Mouse (Mus musculus): ENCODE results near the gene Smarcc1. TPM values are rescaled to one million over a fixed set of nuclear protein-coding genes. Genes with fewer than 3 reads are reported as not detected.
A peak's percentile ranks its signal among the peaks of the same experiment; 100 is the strongest.

The Smarcc1 gene
- polyA plus RNA-seq, 1 experiment from 2014 or later = 112 TPM

DNA sequence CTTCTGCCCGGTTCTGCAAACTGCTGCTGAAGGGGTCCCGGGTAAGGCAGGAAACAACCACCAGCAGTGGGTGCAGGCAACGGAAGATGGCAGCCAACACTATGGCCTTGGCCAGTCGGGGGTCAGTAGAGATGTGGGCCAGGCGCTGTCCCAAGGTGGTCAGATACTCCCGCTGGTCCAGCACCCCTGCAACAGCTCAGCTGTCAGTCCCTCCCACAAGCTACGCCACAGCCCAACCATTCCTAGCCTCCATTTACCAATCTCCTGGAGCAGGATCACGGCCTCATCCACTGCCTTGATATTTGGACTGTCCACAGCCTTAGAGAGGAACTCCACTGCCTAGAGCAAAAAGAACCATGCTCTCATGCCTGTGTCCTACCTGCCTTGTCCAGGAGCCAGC is 31.8 kb upstream of the Smarcc1 start:
- no peak overlapping the region for H3K4me2 ChIP-seq
- no peak overlapping the region for H3K27ac ChIP-seq (ENCODE audit: low read depth, low read length)
- no peak for ATAC-seq (replicated peaks; ENCODE audit: insufficient number of reproducible peaks, low FRiP score, low TSS enrichment)
- peaks cover 78% of the 10 kb centered on the region for H3K36me3 ChIP-seq (ENCODE audit: control insufficient read depth, insufficient read depth, low read length)
- H3K9me3 ChIP-seq (replicated peaks; ENCODE audit: control insufficient read depth, low read length) = no peaks in the 10 kb centered on the region
- H3K4me3 ChIP-seq (ENCODE audit: low read depth, low read length) = no peak overlapping the region
- WGBS (ENCODE audit: insufficient replicate concordance) = 90% methylated on average over 8 of the region's 8 CpGs
- no peak overlapping the region for H3K9ac ChIP-seq (ENCODE audit: low read depth, low read length)
- 0 out of 2 replicates have a peak, but pooled peaks cover 2% of the 10 kb centered on the region for H3K4me1 ChIP-seq (ENCODE audit: control insufficient read depth, insufficient read depth, low read length)
- no peaks in the 10 kb centered on the region for H3K27me3 ChIP-seq (ENCODE audit: control insufficient read depth, insufficient read depth, low read length)

DNA sequence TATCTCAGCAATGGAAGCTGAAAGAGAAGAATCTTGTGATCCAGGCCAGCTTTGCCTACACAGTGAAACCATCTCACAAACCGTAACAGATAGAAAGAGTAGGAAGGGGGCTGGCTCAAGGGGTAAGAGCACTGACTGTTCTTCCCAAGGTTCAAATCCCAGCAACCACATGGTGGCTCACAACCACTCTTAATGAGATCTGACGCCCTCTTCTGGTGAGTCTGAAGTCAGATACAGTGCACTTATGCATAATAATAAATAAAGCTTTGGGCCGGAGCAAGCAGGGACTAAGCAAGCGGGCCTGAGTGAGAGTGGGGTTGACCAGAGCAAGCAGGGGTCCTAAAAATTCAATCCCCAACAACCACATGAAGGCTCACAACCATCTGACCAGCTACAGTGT is 24.2 kb upstream of the Smarcc1 start:
- no peaks in the 10 kb centered on the region for H3K9me3 ChIP-seq (replicated peaks; ENCODE audit: control insufficient read depth, low read length)
- H3K36me3 ChIP-seq (ENCODE audit: control insufficient read depth, insufficient read depth, low read length) = peaks cover 57% of the 10 kb centered on the region
- H3K9ac ChIP-seq (ENCODE audit: low read depth, low read length) = no peak overlapping the region
- H3K4me1 ChIP-seq (ENCODE audit: control insufficient read depth, insufficient read depth, low read length) = no peaks in the 10 kb centered on the region
- ATAC-seq (replicated peaks; ENCODE audit: insufficient number of reproducible peaks, low FRiP score, low TSS enrichment) = no peak
- no peak overlapping the region for H3K4me3 ChIP-seq (ENCODE audit: low read depth, low read length)
- 80% methylated on average over 4 of the region's 4 CpGs for WGBS (ENCODE audit: insufficient replicate concordance)
- H3K27me3 ChIP-seq (ENCODE audit: control insufficient read depth, insufficient read depth, low read length) = no peaks in the 10 kb centered on the region
- no peak overlapping the region for H3K4me2 ChIP-seq
- H3K27ac ChIP-seq (ENCODE audit: low read depth, low read length) = no peak overlapping the region

GRCm38 (mm10) chr9:110094761-110095160 is 22.7 kb upstream of the Smarcc1 start:
- no peaks in the 10 kb centered on the region for H3K4me1 ChIP-seq (ENCODE audit: control insufficient read depth, insufficient read depth, low read length)
- H3K27ac ChIP-seq (ENCODE audit: low read depth, low read length) = no peak overlapping the region
- no peak overlapping the region for H3K4me2 ChIP-seq
- peaks cover 50% of the 10 kb centered on the region for H3K36me3 ChIP-seq (ENCODE audit: control insufficient read depth, insufficient read depth, low read length)
- no peaks in the 10 kb centered on the region for H3K9me3 ChIP-seq (replicated peaks; ENCODE audit: control insufficient read depth, low read length)
- WGBS (ENCODE audit: insufficient replicate concordance) = 92% methylated on average over 4 of the region's 4 CpGs
- no peak overlapping the region for H3K4me3 ChIP-seq (ENCODE audit: low read depth, low read length)
- ATAC-seq (replicated peaks; ENCODE audit: insufficient number of reproducible peaks, low FRiP score, low TSS enrichment) = no peak
- no peak overlapping the region for H3K9ac ChIP-seq (ENCODE audit: low read depth, low read length)
- H3K27me3 ChIP-seq (ENCODE audit: control insufficient read depth, insufficient read depth, low read length) = no peaks in the 10 kb centered on the region

- H3K36me3 ChIP-seq (ENCODE audit: control insufficient read depth, insufficient read depth, low read length) = peaks cover 23% of the 10 kb centered on the region
- 93% methylated on average over 3 of the region's 3 CpGs for WGBS (ENCODE audit: insufficient replicate concordance)
These were observed 19.7 kb upstream of the Smarcc1 start for GRCm38 (mm10) chr9:110097791-110098190.

GRCm38 (mm10) chr9:110100627-110101600 is 16.6 kb upstream of the Smarcc1 start:
- Histone ChIP-seq H3K4me3 (ENCODE audit: low read depth, low read length) (peak overlapping the region; percentile 82), H3K27ac (ENCODE audit: low read depth, low read length) (no peak overlapping the region; the same call in 1 of the 2 replicates), H3K4me1 (ENCODE audit: control insufficient read depth, insufficient read depth, low read length) (peaks cover 3% of the 10 kb centered on the region; the same call in 1 of the 2 replicates), H3K4me2 (peak overlapping the region; percentile 85), H3K36me3 (ENCODE audit: control insufficient read depth, insufficient read depth, low read length) (peaks cover 17% of the 10 kb centered on the region), H3K9me3 (replicated peaks; ENCODE audit: control insufficient read depth, low read length) (no peaks in the 10 kb centered on the region), H3K27me3 (ENCODE audit: control insufficient read depth, insufficient read depth, low read length) (no peaks in the 10 kb centered on the region), H3K9ac (ENCODE audit: low read depth, low read length) (peak overlapping the region; percentile 89)
- peak; percentile 83 for ATAC-seq (replicated peaks; ENCODE audit: insufficient number of reproducible peaks, low FRiP score, low TSS enrichment)
- WGBS (ENCODE audit: insufficient replicate concordance) = 3% methylated on average over 41 of the region's 41 CpGs

More at GRCm38 (mm10) chr9:110097791-110098190, 19.7 kb upstream of the Smarcc1 start:
- peaks cover 3% of the 10 kb centered on the region; the same call in 1 of the 2 replicates for H3K4me1 ChIP-seq (ENCODE audit: control insufficient read depth, insufficient read depth, low read length)
- H3K4me2 ChIP-seq = no peak overlapping the region
- no peak overlapping the region for H3K4me3 ChIP-seq (ENCODE audit: low read depth, low read length)
- H3K9ac ChIP-seq (ENCODE audit: low read depth, low read length) = no peak overlapping the region
- no peaks in the 10 kb centered on the region for H3K27me3 ChIP-seq (ENCODE audit: control insufficient read depth, insufficient read depth, low read length)
- no peaks in the 10 kb centered on the region for H3K9me3 ChIP-seq (replicated peaks; ENCODE audit: control insufficient read depth, low read length)
- no peak overlapping the region for H3K27ac ChIP-seq (ENCODE audit: low read depth, low read length)
- ATAC-seq (replicated peaks; ENCODE audit: insufficient number of reproducible peaks, low FRiP score, low TSS enrichment) = no peak

DNA sequence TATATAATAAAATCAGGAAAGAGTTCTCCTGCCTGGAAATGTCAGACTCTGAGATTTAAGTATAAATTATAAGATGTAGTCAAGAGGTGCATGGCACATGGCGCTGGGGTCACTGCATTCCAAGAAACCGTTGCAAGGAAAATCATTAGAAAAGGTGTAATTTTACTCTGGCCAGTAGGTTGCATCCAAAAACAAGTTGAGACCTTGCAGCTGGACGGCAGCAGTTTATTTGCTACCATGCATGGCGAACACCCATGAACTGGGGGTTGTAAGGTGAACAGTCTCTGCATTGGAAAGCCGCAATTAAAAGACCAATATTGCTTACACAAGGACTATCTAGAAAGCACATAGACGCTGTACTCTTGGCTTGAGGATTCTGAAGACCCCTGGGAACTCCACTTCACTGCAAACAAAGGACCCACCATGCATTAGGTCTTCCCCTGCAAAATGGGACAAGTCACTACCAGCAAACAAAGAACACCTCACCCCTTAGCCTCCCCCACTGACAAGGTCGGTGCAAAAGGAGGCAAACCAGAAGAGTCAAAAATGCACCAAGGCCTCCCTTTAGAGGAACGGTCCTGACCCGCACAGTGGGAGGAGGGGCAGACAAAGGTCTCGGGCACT is 1.0 kb upstream of the Smarcc1 start:
- Histone ChIP-seq H3K9ac (ENCODE audit: low read depth, low read length) (peak overlapping the region; percentile 92), H3K4me3 (ENCODE audit: low read depth, low read length) (peak overlapping the region; percentile 85), H3K4me2 (peak overlapping the region; percentile 87), H3K4me1 (ENCODE audit: control insufficient read depth, insufficient read depth, low read length) (peaks cover 13% of the 10 kb centered on the region), H3K9me3 (replicated peaks; ENCODE audit: control insufficient read depth, low read length) (no peaks in the 10 kb centered on the region), H3K27me3 (ENCODE audit: control insufficient read depth, insufficient read depth, low read length) (no peaks in the 10 kb centered on the region), H3K27ac (ENCODE audit: low read depth, low read length) (peak overlapping the region; percentile 90), H3K36me3 (ENCODE audit: control insufficient read depth, insufficient read depth, low read length) (peaks cover 4% of the 10 kb centered on the region; the same call in 1 of the 2 replicates)
- 13% methylated on average over 10 of the region's 10 CpGs for WGBS (ENCODE audit: insufficient replicate concordance)
- no peak for ATAC-seq (replicated peaks; ENCODE audit: insufficient number of reproducible peaks, low FRiP score, low TSS enrichment)

DNA sequence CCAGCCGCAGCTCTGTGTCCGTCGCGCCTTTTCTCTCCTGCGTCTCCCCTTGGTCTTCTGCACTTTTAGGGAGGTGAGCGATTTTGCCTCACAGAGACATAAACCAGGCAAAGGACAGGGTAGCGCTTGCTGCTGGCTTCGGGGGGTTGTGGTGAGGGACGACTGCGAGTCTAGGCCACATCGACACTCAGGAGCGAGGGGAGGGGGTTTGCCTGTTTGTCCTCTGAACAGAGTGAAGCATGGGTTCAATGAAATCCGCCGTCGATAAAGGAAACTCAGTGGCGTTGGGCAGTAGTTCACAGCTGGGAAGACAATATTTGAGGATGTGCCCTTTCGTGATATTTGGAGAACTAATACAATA is 251 bp downstream of the Smarcc1 start, which contains the start of gene Dhx30:
Gene Dhx30, minus strand, starts transcription at position 52 of the 361 bp plus-strand sequence.
- Histone ChIP-seq H3K36me3 (ENCODE audit: control insufficient read depth, insufficient read depth, low read length) (no peaks in the 10 kb centered on the region), H3K9me3 (replicated peaks; ENCODE audit: control insufficient read depth, low read length) (no peaks in the 10 kb centered on the region), H3K27ac (ENCODE audit: low read depth, low read length) (peak within 1 kb of the TSS; percentile 90), H3K4me2 (peak within 1 kb of the TSS; percentile 87), H3K4me3 (ENCODE audit: low read depth, low read length) (peak within 1 kb of the TSS; percentile 85), H3K27me3 (ENCODE audit: control insufficient read depth, insufficient read depth, low read length) (no peaks in the 10 kb centered on the region), H3K4me1 (ENCODE audit: control insufficient read depth, insufficient read depth, low read length) (peaks cover 13% of the 10 kb centered on the region), H3K9ac (ENCODE audit: low read depth, low read length) (peak within 1 kb of the TSS; percentile 92)
- 1% methylated on average over 17 of the region's 17 CpGs for WGBS (ENCODE audit: insufficient replicate concordance)
- ATAC-seq (replicated peaks; ENCODE audit: insufficient number of reproducible peaks, low FRiP score, low TSS enrichment) = no peak

DNA sequence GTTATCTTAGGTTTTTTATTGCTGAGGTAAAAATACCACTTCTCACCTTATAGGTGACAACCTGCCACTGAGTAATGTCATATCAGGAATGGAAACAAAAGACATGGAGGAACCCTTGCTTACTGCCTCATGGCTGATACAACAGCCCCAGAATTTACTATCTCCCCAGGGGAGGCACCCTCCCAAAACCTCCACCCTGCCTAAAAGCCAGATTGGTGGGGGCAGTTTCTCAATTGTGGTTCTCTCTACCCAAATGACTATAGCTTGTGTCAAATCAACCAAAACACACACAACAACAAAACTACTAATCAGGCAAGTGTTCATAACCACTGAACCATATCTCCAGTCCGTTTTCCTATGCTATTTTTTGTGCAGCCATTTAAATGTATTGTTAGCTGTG is 741 bp downstream of the Smarcc1 start:
- Histone ChIP-seq H3K9ac (ENCODE audit: low read depth, low read length) (peak overlapping the region; percentile 92), H3K4me3 (ENCODE audit: low read depth, low read length) (peak overlapping the region; percentile 85), H3K27ac (ENCODE audit: low read depth, low read length) (no peak overlapping the region), H3K36me3 (ENCODE audit: control insufficient read depth, insufficient read depth, low read length) (no peaks in the 10 kb centered on the region), H3K9me3 (replicated peaks; ENCODE audit: control insufficient read depth, low read length) (no peaks in the 10 kb centered on the region), H3K27me3 (ENCODE audit: control insufficient read depth, insufficient read depth, low read length) (no peaks in the 10 kb centered on the region), H3K4me1 (ENCODE audit: control insufficient read depth, insufficient read depth, low read length) (peaks cover 13% of the 10 kb centered on the region), H3K4me2 (peak overlapping the region; percentile 87)
- no peak for ATAC-seq (replicated peaks; ENCODE audit: insufficient number of reproducible peaks, low FRiP score, low TSS enrichment)
- 65% methylated on average over 1 of the region's 1 CpGs for WGBS (ENCODE audit: insufficient replicate concordance)
